Mouse (Mus musculus): ENCODE results near the gene Nyap1.

Nyap1 gene

DNA sequence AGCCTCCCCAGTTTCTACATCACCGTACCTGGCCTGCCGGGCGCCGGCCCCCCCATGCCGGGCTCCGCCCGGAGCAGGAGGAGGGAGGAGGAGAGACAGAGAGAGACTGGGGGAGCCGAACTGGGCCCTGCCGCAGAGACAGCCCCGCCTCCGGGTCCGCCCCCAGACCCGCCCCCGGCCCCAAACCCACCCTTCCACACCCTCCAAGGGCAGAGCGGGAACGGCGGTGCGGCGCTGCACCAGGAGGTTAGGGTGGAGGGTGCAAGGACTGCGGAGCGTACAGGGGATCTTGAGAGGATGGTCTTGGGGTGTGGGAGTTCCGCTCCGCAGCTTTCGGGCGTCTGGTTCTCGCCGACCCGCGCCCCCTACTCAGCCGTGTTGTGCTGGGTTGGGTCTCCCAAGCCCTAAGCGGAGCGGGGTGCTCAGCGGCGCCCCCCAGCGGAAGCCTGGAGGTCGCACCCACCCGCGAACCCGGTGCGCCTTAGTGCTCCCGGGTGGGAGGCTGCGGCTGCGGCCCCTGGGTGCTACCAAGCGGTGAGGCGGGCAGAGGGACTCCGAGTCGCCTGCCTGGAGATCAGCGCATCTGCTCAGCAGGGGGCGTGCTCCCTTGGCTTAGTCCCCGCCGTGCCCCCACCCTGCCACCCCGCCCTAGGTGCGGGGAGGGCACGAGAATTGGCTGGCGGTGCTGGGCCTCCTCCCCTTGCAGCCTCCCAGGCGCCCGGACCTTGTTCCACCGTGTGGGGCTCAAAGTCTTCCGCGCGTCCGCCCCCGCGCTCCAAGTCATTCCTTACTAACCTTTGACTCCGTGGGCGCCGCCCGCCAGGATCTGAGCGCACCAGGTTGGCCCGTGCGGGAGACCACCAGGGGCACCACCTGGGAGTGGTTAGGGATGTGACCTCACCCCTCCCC is at the start of gene Nyap1:
Gene Nyap1, minus strand, starts transcription at position 585 of the 909 bp plus-strand sequence.
- peak; percentile 78 for DNase-seq (ENCODE audit: low spot score)

DNA sequence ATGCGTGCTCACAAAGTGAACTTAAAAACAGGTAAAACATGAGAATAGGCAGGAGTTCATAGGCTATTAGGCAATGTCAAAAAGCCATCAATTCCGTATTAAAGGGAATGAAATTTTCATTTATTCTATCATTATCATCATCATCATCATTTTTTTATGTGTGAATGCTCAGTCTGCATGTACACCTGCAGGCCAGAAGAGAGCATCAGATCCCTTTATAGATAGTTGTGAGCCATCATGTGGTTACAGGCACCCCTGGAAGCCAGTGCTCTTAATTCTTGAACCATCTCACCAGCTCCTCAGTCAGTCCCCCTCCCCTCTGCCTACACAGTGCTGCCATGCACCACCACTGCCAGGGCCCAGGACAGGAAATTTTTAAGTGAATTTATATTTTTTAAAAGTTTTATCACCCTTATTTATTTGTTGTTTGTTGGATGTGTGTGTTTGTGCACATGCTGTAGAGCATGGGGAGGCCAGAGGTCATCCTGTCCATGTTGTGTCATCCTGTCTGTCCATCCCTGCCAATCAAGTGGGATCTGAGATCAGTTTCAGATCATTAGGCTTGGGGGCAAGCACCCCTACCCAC is 47.6 kb upstream of the Nyap1 start:
- DNase-seq (ENCODE audit: low spot score): no peak

DNA sequence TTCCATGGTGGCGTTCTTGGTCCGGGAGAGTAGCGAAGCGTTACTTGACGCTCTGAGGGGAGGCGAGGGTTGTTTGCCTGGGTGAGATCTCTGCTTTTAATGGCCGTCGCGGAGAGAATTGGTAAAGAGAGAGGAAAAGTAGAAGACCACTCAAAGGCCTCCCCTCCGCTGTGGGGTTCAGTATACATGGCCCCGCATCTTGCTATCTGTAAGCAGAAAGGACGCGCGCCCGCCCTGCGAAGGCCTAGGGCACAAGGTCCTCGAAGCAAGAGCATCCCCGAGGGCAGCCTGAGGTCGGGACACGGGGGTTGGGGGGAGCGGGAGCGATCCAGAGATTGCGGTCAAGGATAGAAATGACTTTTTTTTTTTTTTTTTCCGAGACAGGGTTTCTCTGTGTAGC is 46.8 kb upstream of the Nyap1 start:
- peak; percentile 13 for DNase-seq (ENCODE audit: low spot score)

DNA sequence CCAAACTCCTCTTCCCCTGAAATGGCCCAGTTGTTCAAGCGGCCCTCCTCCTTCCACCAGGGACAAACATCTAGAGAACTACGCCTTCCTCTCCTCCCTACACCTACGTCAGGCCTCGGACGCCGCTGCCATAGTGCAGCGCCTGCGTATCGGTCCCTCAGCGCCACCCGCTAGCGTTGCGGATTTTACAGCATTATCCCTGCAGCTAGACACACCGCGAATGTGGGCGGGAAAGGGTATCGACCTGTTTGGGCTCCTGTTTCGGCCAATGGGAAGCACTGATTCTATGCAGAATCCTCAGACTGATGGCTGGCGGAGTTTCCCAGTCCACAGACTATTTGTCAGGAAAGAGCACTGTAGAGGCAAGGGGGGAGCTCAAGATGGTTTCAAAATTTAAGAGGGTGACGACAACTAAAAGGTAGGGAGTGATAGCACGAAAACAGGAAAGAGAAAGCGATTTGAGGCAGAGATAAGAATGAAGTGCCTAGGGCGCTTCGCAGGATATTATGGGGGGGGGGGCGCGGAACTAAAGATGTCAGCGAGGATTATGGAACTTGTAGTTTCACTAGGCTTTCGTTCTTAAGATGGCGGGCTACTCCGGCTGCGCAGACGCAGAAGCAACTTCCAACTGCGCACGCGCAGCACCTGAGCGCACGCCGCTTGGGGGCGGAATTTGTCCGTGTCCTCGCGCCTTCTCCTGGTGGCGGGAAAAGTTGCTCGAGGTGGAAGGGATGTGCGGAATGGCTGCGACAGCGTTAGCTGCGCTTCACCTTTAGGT is 45.9 kb upstream of the Nyap1 start, which contains the start of the genes Mepce and Zcwpw1:
Gene Mepce, minus strand, starts transcription at position 505 of the 778 bp plus-strand sequence.
Gene Zcwpw1, plus strand, starts transcription at position 648 of the 778 bp plus-strand sequence.
- peak; percentile 95 for DNase-seq (ENCODE audit: low spot score)

DNA sequence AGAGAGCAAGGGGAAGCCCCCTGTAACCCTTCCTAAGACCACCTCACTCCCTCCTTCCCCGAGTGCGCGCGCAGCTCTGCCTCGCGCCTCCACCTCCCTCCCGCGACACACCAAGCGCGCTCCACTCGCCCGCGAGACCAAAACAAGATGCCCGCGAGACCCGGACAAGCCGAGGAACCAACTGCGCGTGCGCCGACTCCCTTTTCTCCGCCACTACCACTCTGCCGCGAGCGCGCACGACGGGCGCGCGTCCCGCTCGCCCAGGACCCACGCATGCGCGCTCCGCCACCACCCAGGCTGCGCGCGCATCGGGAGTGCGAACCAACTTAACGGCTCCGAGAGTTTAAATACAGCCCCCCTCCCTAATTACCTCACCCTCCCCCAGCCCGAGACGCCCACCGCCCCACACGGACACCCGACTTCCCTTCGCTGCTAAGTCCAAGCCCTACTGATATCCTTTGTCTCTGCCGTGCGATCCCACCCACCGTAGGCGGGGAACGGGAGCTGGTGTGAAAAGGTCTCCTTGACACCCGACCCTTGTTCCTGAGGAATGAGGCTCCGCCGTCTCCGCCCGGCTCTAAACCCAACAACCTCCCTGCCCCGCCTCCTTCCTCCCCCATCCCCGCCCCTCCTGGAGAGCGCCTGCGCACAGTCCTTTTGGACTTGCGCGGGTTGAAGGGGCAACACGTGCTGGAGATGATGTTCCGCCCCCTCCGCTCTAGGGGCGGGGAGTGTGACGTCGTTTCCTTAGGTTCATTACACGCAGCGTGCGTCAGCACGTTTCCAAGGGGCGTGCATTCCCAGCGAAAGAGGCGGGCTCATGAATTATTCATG is 44.9 kb upstream of the Nyap1 start:
- peak; percentile 99 for DNase-seq (ENCODE audit: low spot score)

DNA sequence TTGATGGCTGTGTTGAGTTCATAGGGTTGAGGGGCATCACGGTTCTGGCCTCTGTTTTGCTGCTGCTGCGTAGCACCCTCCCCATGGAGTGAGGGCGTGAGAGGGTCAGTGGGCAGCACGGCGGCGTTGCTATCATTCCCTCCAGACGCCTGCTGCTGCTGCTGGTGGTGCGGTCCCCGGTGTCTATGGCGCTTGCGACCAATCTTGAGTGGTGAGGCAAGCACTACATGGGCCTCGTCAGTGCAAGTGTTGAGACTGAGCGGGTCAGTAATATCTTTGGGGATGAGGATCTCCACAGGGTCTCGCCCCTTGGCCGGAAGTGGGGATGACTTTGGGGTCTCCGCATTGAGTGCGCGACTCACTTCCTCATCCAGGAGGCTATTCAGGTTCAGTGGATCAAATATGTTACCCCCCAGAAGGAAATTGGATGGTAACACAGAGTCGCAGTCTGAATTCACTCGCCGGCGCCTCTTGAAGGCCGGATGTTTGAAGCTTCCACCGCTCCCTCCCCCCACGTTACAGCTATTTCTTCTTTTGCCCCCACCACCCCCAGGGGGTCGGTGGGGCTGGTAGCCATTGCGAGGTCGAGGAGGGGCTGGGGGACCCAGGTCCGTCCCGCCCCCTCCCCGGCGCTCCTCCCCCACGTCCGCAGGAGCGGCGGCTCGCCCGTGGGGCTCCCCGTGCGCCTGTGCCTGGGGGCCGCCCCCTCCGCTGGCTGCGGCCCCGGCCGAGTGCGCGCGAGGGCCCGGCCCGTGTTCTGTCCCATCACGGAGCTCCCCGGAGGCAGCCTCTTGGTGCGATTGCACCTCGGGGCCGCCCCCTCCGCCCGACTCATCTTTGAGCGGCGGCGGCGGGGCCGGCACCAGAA is 44.0 kb upstream of the Nyap1 start:
- peak; percentile 11 for DNase-seq (ENCODE audit: low spot score)

DNA sequence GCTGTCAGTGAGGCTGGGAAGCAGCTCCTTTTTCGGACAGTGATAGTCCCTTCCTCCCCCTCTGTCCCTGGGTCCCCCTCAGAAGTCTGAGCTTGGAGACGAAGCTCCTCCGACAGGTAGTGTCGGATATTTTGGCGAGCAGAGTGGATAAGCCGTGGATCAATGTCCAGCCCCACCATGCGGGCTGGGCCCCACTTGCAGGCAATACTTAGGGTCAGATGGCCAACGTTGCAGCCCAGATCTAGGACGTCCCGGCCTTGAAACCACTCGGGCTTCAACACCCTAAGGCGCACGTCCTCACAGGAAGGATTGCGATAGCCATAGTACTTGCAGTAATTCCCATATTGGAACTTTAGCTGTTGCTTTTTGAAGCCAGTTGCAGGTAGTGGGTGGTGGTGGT is 43.1 kb upstream of the Nyap1 start:
- DNase-seq (ENCODE audit: low spot score): no peak

DNA sequence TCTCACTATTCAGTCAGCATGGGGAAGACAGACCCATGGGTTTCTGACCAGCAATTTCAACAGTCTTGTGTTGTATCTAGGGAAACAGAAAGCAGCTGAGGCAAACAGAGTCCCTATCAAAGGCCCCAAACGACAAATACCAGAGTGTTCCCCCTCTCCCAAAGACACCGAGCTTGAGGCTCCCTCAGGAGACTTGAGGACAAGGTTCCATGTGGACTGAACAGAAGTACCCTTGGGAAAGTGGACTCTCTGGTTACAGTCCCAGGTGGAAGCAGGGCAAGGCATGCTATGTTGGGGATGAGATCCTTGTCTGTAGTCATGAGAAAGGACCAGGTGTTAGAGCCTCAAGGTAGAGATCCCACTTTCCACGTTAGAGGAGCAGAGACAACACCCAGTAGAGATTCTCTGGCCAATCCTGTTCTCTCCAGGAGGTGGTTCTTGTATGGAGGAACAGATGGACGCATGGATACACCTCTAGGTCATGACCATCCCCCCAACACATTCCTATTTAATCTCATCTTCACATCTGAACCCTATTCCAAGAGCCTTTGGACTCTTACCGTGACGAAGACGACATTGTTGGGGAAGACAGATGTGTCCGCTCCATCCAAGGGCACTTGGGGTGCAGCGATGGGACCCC is 42.6 kb upstream of the Nyap1 start:
- no peak for DNase-seq (ENCODE audit: low spot score)

DNA sequence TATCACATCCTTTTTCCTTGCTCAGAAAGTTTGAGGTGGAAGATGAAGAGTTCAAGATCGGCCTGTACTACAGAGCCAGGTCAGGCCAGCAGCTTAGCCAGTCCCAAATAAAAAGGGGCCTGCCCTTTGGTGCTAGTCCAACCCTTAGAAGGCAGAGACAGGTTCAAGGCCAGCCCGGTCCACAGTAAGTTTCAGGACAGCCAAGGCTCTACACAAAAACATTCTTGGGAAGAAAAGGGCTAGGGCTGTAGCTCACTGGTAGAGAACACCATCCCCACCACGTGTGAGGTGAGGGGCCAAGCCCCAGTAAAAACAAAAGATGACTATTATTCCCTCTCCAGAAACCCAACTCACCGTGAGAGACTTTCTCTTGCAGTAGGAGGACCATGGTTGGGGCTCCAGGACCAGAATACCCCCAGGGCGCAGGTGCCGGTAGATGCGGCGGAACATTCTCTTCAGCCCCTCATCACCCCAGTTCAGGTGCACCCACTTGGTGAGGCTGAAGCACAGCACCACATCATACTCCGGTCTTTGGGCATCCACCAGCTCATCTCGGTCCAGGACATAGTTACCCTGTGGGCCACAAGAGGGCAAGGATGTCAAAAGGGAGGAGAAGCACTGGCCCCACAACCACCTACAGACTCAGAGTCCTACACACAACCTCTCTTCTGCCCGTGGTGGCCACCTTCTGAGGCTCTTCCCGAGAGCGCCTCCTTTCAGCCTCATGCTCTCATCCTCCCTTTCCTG is 41.5 kb upstream of the Nyap1 start:
- no peak for DNase-seq (ENCODE audit: low spot score)

DNA sequence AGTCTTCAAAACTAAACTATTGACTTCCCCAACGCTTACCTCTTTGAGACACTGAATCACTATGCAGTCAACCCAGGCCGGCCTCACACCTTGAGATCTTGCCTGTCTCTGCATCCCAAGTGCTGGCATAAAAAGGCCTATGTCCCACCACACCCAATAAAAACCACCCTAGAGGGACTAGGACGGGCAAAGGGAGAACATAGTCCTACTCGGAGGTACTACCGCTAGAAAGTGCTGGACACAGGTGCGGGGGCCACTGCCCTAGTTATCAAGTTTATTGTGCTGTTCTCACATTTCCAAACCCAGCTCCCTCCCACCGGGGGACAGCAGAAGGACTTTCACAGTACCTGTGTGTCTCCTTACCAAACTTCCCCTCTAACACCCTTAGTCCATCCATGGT is 40.3 kb upstream of the Nyap1 start:
- no peak for DNase-seq (ENCODE audit: low spot score)

DNA sequence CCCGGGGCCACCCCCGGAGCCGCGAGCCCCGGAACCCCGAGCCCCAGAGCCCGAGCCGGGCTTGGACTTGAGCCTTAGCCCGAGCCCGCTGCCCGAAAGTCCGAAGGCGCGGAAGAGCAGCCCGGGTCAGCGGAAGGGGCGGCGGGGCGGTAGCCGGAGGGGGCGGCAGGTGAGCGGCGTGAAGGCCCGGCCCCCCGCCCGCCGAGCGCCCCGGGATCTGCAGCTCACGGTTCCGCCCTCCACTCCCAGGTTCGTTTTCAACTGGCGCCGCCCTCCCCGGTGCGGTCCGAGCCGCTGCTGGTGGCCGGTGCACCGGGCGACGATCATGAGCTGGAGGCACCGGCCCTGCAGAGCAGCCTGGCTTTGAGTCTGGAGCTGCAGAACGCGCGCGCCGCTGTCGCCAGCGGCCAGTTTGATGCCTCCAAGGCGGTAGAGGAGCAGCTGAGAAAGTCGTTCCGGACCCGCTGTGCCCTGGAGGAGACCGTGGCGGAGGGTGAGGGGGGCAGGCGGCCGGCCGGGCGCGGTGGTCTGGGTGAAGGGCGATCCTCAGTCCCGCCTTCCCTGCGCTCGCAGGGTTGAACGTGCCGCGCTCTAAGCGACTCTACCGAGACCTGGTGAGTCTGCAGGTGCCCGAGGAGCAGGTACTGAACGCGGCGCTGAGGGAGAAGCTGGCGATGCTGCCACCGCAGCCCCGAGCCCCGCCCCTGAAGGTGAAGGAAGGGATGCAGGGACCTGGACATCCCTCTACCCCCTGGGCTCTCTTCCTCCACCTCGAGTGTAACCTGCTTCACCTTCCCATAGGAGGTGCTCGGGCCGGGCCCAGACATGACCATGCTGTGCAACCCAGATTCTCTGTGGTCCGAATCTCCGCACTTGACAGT is 37.9 kb upstream of the Nyap1 start:
- DNase-seq (ENCODE audit: low spot score): peak; percentile 41

DNA sequence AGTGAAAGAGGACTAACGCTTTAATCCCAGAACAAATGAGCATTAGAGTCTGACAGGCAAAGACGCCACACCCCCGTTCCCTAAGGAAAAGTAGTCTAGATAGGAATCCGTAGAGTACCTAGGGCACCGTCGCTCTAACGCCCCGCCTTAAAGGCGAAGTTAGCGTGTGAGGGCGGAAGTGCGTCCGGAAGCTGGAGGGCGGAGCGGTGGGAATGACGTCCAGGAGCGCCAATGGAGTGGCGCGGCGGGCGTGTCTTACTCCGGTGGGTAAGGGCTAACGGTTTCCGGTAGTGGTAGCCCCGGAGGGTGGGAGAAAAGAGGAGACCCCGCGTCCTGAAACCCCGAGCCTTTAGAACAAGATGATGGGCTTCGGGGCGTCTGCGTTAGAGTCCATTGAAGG is 37.2 kb upstream of the Nyap1 start, which contains the start of gene Ppp1r35:
Gene Ppp1r35, plus strand, starts transcription at position 215 of the 400 bp plus-strand sequence.
- peak; percentile 96 for DNase-seq (ENCODE audit: low spot score)

DNA sequence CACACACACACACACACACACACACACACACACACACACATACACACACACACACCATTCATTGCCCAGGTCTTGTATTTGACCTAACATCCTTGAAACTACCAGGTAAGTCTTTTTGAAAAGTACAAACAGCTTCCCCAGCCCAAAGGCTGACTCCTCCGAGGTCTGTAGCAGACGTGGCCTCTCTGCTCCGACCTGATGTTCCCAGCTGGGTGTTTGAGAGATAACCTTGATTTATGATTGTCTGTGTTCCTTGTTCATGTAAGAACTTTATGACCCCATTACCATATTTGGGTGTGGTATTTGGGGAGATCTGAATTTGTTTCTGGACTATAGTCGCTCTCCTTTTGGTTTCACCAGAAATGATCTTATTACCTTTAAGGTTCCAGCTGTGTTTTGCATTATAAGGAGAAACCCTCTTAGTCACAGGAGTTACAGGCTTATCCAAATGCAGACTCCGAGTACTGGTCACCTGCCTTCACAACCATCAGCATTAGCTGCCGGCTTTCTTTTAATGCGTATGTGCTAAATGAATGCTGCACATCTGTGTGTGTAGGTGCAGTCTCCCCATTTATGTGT is 35.9 kb upstream of the Nyap1 start:
- no peak for DNase-seq (ENCODE audit: low spot score)

DNA sequence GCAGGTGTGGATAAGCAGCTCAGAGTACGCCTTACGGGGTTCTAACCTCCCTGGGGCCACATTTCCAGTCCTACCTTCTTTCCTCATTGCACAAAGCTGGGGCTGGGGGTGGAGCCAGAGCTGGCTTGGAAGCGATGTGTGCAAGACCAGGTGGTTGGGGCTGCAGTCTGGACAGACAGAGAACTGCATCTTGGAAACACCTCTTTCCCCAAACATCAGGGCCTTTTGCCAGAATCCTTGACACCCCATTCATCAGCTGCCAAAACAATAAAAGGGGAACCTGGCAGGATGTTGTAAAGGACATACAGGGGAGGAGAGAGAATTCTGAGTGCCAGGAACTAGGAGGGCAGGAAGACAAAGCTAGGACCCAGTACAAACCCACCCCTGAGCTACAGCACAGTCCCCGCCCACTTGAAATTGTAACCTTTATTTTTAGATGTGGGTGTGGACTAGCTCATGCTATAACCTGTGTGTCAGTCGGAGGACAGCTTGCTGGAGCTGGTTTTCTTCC is 35.1 kb upstream of the Nyap1 start:
- peak; percentile 68 for DNase-seq (ENCODE audit: low spot score)

DNA sequence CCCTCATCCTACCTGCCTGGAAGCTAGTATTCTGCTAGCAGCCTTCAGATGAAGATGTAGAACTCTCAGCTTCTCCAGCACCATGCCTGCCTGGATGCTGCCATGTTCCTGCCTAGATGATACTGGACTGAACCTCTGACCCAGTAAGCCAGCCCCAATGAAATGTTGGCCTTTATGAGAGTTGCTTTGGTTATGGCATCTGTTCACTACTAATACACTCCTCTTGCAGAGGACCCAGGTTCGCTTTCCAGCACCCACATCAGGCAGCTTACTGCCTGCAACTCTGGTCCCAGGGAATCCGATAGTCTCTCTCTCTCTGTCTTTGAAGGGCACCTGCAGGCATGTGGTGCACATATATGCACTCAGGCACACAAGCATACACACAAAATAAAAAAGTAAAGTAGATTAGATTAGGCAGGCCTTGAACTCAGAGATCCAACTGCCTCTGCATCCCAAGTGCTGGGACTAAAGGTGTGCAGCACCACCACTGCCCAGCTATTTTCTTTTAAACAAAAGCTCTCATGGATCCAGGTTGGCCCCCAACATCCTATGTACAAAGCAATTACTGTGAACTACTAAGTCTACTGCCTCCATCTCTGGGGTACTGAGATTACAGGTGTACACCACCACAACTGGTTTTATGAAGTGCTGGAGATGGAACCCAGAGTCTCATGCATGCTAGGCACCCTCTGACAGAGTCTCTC is 34.3 kb upstream of the Nyap1 start:
- DNase-seq (ENCODE audit: low spot score): no peak

DNA sequence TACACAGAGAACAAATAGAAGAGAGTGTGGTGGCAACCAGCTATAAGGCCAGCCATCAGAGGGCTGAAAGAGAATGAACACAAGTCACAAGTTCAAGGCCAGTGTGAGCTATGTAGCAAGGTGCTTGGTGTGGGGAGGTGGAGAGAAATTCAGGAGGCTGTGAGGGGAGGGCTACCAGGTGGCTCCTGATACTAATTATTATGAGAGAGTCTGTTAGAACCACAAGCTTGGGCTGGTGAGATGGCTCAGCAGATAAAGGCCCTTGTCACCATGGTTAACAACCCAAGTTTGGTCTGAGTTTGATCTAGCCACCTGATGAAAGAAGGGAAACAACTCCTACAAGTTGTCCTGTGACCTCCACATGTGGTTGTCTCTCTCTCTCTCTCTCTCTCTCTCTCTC is 31.3 kb upstream of the Nyap1 start:
- DNase-seq (ENCODE audit: low spot score): no peak

DNA sequence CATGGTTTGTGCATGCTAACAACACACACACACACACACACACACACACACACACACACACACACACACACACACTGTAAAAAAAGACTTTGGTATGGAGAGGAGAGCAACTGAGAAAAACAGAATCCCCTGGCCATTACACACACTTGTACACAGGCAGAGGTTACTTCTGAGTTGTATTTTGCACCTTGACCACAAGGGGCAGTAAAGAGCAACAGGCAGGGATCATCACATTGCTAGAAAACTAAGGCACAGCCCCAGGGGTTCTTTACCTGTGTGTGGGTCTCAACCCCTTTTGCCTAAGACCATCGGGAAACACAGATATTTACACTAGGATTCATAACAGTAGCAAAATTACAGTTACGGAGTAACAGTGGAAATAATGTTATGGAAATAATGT is 29.3 kb upstream of the Nyap1 start:
- DNase-seq (ENCODE audit: low spot score): no peak
